Mouse (Mus musculus) midbrain, embryonic 12.5 days (tissue): ENCODE measurements at regions not wholly inside any gene's neighbourhood (a gene's known extent, or its start where the extent isn't known, plus 50 kb on each side); places are given as distances from the start of the nearest gene placed in this dataset.

Experiments used
- ATAC-seq: fragments of 200-750 bp; cut with Nextera tagmentation; 2 replicates; pipeline ENCODE4 v1.8.0; 2017; ENCODE audit warnings: low read depth, moderate TSS enrichment, moderate library complexity; ENCODE audit not compliant: low FRiP score
- H3K27ac ChIP-seq: fragments of 300-500 bp; sonication (generic); replicated peaks from 2 replicates; pipeline ENCODE4 v1.5.1; 2016; ENCODE audit warnings: mild to moderate bottlenecking
- H3K27me3 ChIP-seq: fragments of 300-500 bp; sonication (generic); 2 replicates; pipeline ENCODE4 v1.6.1; 2016; ENCODE audit warnings: mild to moderate bottlenecking
- H3K36me3 ChIP-seq: fragments of 300-500 bp; sonication (generic); 2 replicates; pipeline ENCODE4 v1.6.1; 2016
- H3K4me1 ChIP-seq: fragments of 300-500 bp; sonication (generic); 2 replicates; pipeline ENCODE4 v1.6.1; 2016
- H3K4me2 ChIP-seq: fragments of 300-500 bp; sonication (generic); replicated peaks from 2 replicates; pipeline ENCODE4 v1.6.1; 2016; ENCODE audit warnings: mild to moderate bottlenecking, moderate library complexity
- H3K4me3 ChIP-seq: fragments of 300-500 bp; sonication (generic); 2 replicates; pipeline ENCODE4 v1.5.1; 2016; ENCODE audit warnings: mild to moderate bottlenecking
- H3K9ac ChIP-seq: fragments of 300-500 bp; sonication (generic); replicated peaks from 2 replicates; pipeline ENCODE4 v1.6.1; 2016; ENCODE audit warnings: mild to moderate bottlenecking, moderate library complexity
- H3K9me3 ChIP-seq: fragments of 300-500 bp; sonication (generic); 2 replicates; pipeline ENCODE4 v1.6.1; 2016; ENCODE audit warnings: mild to moderate bottlenecking
- WGBS: fragments of 180-500 bp; shearing (Covaris S2); methylation state at CpG from one replicate; pipeline ENCODE4 v1.1.7; 2016; 5-methylcytosine and 5-hydroxymethylcytosine counted together

DNA sequence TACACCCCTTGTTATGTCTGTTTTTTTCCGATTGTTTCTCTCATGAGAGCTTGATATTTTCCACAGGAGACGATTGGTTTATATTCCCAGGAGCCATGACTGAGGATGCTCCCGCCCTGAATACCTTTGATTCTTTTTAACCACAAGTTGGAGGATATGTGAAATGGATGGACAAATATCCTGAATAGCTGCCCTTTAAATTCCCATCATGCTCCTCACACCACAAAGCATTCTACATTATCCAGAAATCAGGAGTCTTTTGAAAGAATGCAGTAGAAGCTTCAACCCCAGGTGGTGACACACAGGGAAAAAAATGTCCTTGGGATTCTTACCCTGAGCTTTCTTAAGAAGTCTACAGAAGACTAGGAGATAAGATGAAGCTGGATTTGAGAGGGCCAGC is 727.9 kb downstream of the Inhba start:
- WGBS, result 92% methylated on average over 3 of the region's 3 CpGs
- Histone ChIP-seq H3K27ac (no peak overlapping the region), H3K4me2 (no peak overlapping the region), H3K9me3 (no peaks in the 10 kb centered on the region), H3K4me3 (no peak overlapping the region), H3K4me1 (no peaks in the 10 kb centered on the region), H3K9ac (no peak overlapping the region), H3K27me3 (no peaks in the 10 kb centered on the region), H3K36me3 (no peaks in the 10 kb centered on the region)
- ATAC-seq, result no peak

DNA sequence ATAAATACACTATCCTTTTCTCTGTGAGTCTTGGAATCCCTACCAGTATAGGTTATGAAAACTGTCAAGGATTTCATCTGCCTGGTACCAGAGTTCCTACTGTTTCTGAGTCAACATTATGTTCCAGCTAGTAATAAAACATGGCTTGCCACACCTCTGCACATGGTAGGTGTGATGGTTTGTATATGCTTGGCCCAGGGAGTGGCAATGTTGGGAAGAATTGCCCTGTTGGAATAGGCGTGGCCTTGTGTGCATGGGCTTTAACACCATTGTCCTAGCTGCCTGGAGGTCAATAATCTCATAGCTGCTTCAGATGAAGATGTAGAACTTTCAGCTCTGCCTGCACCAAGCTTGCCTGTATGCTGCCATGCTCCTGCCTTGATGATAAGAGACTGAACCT is 732.6 kb downstream of the Inhba start:
- no peaks in the 10 kb centered on the region for H3K27me3 ChIP-seq
- no peak overlapping the region for H3K9ac ChIP-seq
- no peak overlapping the region for H3K27ac ChIP-seq
- ATAC-seq, result no peak
- 86% methylated on average over 1 of the region's 1 CpGs for WGBS
- no peaks in the 10 kb centered on the region for H3K9me3 ChIP-seq
- no peak overlapping the region for H3K4me3 ChIP-seq
- no peak overlapping the region for H3K4me2 ChIP-seq
- H3K4me1 ChIP-seq, result no peaks in the 10 kb centered on the region
- H3K36me3 ChIP-seq, result no peaks in the 10 kb centered on the region

DNA sequence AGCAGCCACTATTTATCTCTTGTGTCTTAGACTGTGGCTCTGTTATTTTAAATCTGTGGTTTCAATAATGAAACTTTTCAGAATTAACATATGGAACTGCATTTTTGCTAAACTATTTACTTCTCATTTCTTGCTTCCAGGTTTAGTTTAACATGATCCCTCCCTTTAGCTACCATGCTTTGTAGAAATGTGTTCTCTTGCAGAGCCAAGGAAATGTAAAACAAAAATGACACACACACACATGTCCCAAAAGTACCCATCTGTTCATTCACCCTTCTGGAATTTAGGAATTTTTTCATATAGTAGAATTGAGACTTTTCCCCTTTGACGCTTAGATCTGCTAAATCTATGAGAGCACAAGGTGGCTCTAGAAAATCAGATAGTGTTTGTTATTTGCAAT is 734.0 kb downstream of the Inhba start:
- no peaks in the 10 kb centered on the region for H3K27me3 ChIP-seq
- WGBS, result 96% methylated on average over 1 of the region's 1 CpGs
- no peaks in the 10 kb centered on the region for H3K4me1 ChIP-seq
- H3K9me3 ChIP-seq, result no peaks in the 10 kb centered on the region
- H3K4me3 ChIP-seq, result no peak overlapping the region
- ATAC-seq, result no peak
- no peaks in the 10 kb centered on the region for H3K36me3 ChIP-seq
- H3K27ac ChIP-seq, result no peak overlapping the region
- H3K9ac ChIP-seq, result no peak overlapping the region
- H3K4me2 ChIP-seq, result no peak overlapping the region

DNA sequence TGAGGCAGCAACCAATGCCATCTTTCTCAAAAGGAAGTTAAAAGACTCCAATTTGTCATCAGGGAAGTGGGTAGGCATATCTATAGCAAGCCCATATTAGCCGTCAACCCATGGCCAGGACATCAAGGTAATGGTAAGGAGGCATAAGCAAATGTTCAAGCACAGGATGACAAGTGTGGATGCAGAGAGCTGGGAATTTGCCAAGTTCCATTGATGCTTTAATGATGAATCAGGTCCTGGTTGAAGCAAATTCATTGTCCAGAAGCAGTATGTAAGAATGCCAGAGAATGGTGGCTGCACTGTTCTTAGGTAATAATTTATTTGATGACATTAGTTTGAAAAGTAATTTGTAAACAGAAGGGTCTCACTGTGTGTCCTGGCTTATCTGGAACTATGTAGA is 734.8 kb downstream of the Inhba start:
- 95% methylated on average over 1 of the region's 1 CpGs for WGBS
- no peaks in the 10 kb centered on the region for H3K36me3 ChIP-seq

DNA sequence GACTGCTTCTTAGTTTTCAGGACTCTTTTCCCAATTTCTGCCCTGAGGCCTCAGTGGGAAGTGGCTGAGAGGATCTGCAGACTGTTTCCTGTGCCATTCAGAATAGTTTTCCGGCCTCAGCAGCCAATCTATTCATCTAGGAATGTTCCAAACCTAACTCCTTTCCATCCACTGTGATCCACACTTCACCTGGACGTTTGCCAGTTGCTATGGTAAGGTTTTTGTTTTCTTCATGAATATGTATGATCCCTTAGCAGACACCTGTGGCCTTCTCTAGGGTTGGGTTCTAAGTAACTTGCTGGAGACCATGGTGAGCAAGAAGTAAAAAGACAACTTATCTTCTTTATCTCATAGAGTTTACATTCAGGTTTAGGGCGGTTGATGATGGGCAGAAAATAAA is 744.6 kb downstream of the Inhba start:
- 71% methylated on average over 3 of the region's 3 CpGs for WGBS
- H3K4me3 ChIP-seq, result no peak overlapping the region
- H3K9me3 ChIP-seq, result no peaks in the 10 kb centered on the region
- H3K4me2 ChIP-seq, result no peak overlapping the region
- no peaks in the 10 kb centered on the region for H3K36me3 ChIP-seq
- H3K27me3 ChIP-seq, result no peaks in the 10 kb centered on the region
- no peak overlapping the region for H3K27ac ChIP-seq
- no peak for ATAC-seq
- no peaks in the 10 kb centered on the region for H3K4me1 ChIP-seq
- H3K9ac ChIP-seq, result no peak overlapping the region

More for the DNA sequence above, 734.8 kb downstream of the Inhba start:
- H3K9ac ChIP-seq, result no peak overlapping the region
- no peaks in the 10 kb centered on the region for H3K9me3 ChIP-seq
- H3K4me1 ChIP-seq, result no peaks in the 10 kb centered on the region
- ATAC-seq, result no peak
- no peaks in the 10 kb centered on the region for H3K27me3 ChIP-seq
- no peak overlapping the region for H3K27ac ChIP-seq
- no peak overlapping the region for H3K4me2 ChIP-seq
- H3K4me3 ChIP-seq, result no peak overlapping the region

DNA sequence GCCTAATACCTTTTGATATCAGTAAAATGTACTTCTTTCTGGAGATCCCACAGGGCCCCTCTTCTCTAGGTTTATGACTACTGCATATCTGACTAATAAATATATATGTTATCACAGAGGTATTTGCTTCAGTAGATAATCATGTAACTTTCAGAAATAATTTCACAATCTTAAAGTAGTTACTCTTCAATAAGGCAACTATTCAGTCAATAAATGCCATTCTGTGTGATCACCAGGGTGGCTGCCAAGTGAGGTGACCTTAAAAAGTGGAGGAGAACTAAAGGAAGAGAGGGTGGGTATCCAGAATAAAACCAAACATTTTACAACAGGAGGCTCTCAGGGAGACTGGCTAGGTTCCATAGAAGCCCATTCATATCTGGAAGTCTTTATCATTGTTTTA is 748.4 kb downstream of the Inhba start:
- H3K36me3 ChIP-seq, result no peaks in the 10 kb centered on the region
- H3K9me3 ChIP-seq, result no peaks in the 10 kb centered on the region
- no peaks in the 10 kb centered on the region for H3K27me3 ChIP-seq
- peaks cover 15% of the 10 kb centered on the region for H3K4me1 ChIP-seq
- ATAC-seq, result no peak
- H3K9ac ChIP-seq, result no peak overlapping the region
- H3K4me3 ChIP-seq, result no peak overlapping the region
- H3K27ac ChIP-seq, result no peak overlapping the region
- H3K4me2 ChIP-seq, result no peak overlapping the region

DNA sequence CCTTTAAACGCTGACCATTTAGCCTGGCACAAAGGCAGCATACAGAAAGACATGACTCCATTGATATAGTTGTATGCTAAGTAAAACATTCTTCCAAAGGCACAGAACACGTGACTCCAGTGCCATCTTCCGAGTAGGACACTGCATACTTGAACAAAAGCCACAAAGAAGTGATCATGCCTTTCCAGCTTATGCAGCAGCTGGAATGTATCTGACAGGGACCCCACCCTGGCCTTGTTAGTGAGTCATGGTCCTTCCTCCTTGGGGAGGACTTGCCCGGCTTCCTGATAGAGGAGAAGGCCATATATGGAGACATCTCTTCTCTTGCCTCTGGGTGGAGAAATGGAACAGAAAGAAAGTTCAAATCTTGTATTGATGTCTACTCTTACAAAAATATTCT is 749.8 kb downstream of the Inhba start:
- H3K4me3 ChIP-seq, result no peak overlapping the region
- H3K27me3 ChIP-seq, result no peaks in the 10 kb centered on the region
- H3K9ac ChIP-seq, result no peak overlapping the region
- no peaks in the 10 kb centered on the region for H3K9me3 ChIP-seq
- no peaks in the 10 kb centered on the region for H3K36me3 ChIP-seq
- H3K4me2 ChIP-seq, result no peak overlapping the region
- 79% methylated on average over 4 of the region's 4 CpGs for WGBS
- ATAC-seq, result no peak
- H3K27ac ChIP-seq, result no peak overlapping the region
- H3K4me1 ChIP-seq, result peaks cover 15% of the 10 kb centered on the region

DNA sequence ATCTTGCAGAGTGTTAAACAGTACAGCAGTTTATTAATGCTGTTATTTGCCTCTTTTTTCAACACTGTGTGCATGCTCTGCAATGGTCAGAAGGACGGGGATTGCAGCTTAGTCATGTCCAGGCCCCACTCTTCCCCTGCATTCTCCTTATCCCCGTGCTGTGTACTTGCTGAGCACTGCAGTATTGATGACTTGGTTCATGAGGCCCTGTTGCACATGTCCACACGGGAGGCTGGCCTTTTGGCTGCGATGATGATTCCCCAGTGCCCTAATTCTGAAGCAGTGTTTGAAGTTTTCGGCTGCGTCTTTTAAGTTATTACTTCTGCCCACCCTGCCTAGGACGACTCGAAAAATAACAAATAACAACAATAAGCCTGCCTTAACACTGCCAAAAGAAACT is 750.7 kb downstream of the Inhba start:
- no peak overlapping the region; the same call in 1 of the 2 replicates for H3K27ac ChIP-seq
- WGBS, result 62% methylated on average over 8 of the region's 8 CpGs
- ATAC-seq, result peak; percentile 50
- H3K4me1 ChIP-seq, result peaks cover 15% of the 10 kb centered on the region
- no peak overlapping the region for H3K9ac ChIP-seq
- H3K9me3 ChIP-seq, result no peaks in the 10 kb centered on the region
- H3K4me3 ChIP-seq, result no peak overlapping the region
- H3K36me3 ChIP-seq, result no peaks in the 10 kb centered on the region
- H3K4me2 ChIP-seq, result no peak overlapping the region
- H3K27me3 ChIP-seq, result no peaks in the 10 kb centered on the region

DNA sequence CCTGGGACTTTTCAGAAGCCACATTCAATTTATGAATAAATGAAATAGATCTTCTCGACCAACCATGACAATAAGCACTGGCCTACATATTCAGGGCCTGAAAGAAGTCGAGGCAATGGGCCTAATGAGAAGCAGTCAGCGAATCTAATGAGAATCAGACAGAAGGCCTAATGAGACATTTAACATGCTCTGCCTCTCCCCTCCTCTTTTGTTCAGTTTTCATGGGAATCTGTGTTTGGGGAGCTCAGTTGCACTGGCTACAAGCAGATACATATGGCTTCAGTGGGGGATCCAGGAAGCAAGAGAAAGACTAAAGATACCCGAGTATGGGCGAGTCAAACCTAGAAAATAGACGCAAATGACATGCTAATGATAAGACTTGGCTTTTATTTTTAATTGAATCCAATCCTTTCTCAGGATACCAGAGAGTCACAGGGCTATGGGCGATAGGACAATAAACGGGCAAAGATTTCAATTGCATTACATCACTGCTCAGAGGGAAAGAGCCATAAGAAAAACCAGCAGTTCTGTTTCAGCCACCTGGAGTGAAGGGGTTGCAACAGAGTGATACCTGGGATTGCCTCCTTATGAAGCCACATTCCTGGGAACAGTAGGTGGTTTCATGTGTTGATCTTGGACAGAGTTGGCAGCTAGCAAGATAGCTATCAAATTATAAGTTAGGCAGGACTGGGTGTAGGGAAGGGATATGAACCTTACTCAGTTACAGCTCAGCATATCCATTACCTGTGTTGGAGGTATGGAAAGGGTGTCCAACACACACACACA is 751.3 kb downstream of the Inhba start:
- Histone ChIP-seq H3K4me3 (no peak overlapping the region), H3K9me3 (no peaks in the 10 kb centered on the region), H3K27me3 (no peaks in the 10 kb centered on the region), H3K9ac (no peak overlapping the region), H3K4me1 (peaks cover 15% of the 10 kb centered on the region), H3K4me2 (no peak overlapping the region), H3K27ac (no peak overlapping the region), H3K36me3 (no peaks in the 10 kb centered on the region)
- ATAC-seq, result peak; percentile 71
- 48% methylated on average over 8 of the region's 8 CpGs for WGBS

DNA sequence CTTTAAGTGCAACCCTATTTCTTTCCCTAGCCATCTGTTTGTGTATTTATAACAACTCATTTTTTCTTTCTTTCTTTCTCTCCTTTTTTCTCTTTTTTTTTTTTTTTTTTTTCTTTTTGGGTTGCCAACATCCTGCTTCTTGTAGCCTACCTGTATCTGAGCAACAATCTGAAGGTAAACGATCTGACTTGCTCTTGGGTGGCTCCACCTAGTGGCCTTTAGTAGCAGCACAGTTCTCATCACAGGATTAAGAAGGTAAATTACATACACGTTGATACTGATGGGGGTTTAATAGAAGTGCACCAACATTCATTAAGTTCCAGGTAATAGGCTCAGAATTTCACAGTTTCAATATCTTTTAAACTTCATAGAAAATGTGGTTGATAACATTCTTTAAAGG is 752.1 kb downstream of the Inhba start:
- Histone ChIP-seq H3K27me3 (no peaks in the 10 kb centered on the region), H3K36me3 (no peaks in the 10 kb centered on the region), H3K27ac (no peak overlapping the region), H3K9me3 (no peaks in the 10 kb centered on the region), H3K4me3 (no peak overlapping the region), H3K4me2 (no peak overlapping the region), H3K9ac (no peak overlapping the region), H3K4me1 (peaks cover 15% of the 10 kb centered on the region)
- peak; percentile 63; the same call in 1 of the 2 replicates for ATAC-seq
- 9% methylated on average over 2 of the region's 2 CpGs for WGBS

DNA sequence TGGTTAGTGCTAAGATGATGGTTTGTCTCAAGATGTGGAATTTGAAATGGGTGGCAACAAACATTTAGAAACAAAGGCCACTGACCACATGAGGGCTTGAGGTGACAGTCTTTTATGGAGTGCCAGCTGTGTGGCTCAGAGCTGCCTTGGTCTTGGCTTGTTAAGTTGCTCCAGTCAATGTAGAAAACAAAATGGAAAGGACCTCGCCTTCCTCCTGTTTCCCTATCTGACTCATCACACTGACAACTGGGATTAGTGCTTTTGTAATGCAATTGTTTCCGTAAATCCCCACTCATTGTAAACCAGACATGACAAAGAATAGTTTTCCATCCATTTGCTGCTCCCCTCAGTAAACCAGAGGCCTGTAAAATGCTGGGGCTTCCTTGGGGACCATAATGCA is 757.8 kb downstream of the Inhba start:
- ATAC-seq, result no peak
- Histone ChIP-seq H3K9me3 (no peaks in the 10 kb centered on the region), H3K27ac (no peak overlapping the region), H3K27me3 (no peaks in the 10 kb centered on the region), H3K4me2 (no peak overlapping the region), H3K9ac (no peak overlapping the region), H3K4me3 (no peak overlapping the region), H3K4me1 (0 out of 2 replicates have a peak, but pooled peaks cover 4% of the 10 kb centered on the region), H3K36me3 (no peaks in the 10 kb centered on the region)
- WGBS, result 12% methylated on average over 2 of the region's 2 CpGs

DNA sequence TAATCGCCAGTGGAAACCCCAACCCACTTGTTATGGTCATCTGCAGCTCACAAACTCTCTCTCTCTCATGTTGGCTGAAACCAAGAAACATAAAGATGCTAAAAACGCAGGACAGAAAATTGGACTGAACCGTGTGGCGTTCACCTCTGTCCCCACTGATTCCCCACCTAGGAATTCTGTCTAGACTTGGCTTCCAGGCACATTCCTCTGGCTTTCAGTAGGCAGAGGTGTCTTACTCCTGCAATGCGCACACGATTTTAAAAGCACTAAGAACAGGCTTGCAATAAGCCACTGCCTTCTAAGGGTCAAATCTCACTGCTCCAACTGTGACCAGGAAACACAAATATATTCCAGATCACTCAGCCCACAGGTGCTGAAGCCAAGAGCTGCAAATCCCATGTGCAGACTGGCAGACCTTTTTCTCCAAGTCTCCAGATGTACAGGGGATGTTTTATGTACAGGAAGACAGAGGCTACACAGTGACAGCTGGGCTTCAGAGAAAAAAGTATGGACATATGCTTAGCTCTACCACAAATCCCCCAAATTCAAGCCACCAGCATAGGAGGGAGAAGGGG is 758.3 kb downstream of the Inhba start:
- no peak for ATAC-seq
- no peak overlapping the region for H3K9ac ChIP-seq

More for the DNA sequence above, 758.3 kb downstream of the Inhba start:
- Histone ChIP-seq H3K36me3 (no peaks in the 10 kb centered on the region), H3K4me1 (0 out of 2 replicates have a peak, but pooled peaks cover 4% of the 10 kb centered on the region), H3K27ac (no peak overlapping the region), H3K9me3 (no peaks in the 10 kb centered on the region), H3K4me2 (no peak overlapping the region), H3K27me3 (no peaks in the 10 kb centered on the region), H3K4me3 (no peak overlapping the region)
- 44% methylated on average over 6 of the region's 6 CpGs for WGBS
